Mouse (Mus musculus) brain, adult 2 months (tissue): ENCODE results near the gene Spag5.

Source experiments
- DNase-seq: peaks from one replicate; pipeline ENCODE4 v3.0.0; 2011; ENCODE audit warnings: low read depth, low spot score

Gene Spag5

GRCm38 (mm10) chr11:78349441-78350358 is 48.4 kb downstream of the Spag5 start:
- no peak for DNase-seq

GRCm38 (mm10) chr11:78353081-78353480 is 51.8 kb downstream of the Spag5 start:
- no peak for DNase-seq

- no peak for DNase-seq
These were observed 53.6 kb downstream of the Spag5 start for GRCm38 (mm10) chr11:78354905-78355304.

- peak; percentile 71 for DNase-seq
These were observed 54.3 kb downstream of the Spag5 start for GRCm38 (mm10) chr11:78355471-78356238.

GRCm38 (mm10) chr11:78358330-78359007 is 57.1 kb downstream of the Spag5 start:
- DNase-seq: peak; percentile 58

GRCm38 (mm10) chr11:78360125-78360788 is 58.9 kb downstream of the Spag5 start:
- peak; percentile 89 for DNase-seq

GRCm38 (mm10) chr11:78360789-78361131 is 59.4 kb downstream of the Spag5 start:
- DNase-seq: no peak

GRCm38 (mm10) chr11:78363309-78364007 is 62.1 kb downstream of the Spag5 start:
- DNase-seq: no peak

GRCm38 (mm10) chr11:78364103-78364502 is 62.8 kb downstream of the Spag5 start:
- DNase-seq: no peak

- DNase-seq: no peak
These were observed 66.3 kb downstream of the Spag5 start for GRCm38 (mm10) chr11:78367456-78368225.

- no peak for DNase-seq
These were observed 69.1 kb downstream of the Spag5 start for GRCm38 (mm10) chr11:78370389-78370788.

GRCm38 (mm10) chr11:78371711-78372110 is 70.4 kb downstream of the Spag5 start:
- no peak for DNase-seq
